Mouse (Mus musculus): ENCODE measurements at regions not wholly inside any gene's neighbourhood (a gene's known extent, or its start where the extent isn't known, plus 50 kb on each side); places are given as distances from the start of the nearest gene placed in this dataset.

DNA sequence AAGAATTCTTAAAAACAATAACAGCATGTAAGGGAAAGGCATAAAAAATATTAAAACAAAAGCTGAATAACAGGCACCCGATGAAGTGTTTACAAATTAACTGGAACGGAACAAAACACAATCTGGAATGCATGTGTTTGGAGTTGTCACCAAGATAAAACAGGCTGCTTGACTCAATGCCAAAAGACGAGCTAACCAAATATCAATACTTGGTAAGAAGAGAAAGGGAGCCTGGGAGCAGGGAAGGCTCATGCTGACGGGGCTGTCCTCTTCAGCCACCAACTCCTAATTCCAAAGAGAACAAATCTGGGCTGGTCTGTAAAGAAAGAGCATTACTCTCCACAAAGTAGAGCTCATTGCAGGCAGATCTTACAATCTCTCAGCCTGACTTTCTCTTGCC is 545.4 kb upstream of the Zic4 start:
- peaks cover 9% of the 10 kb centered on the region for H3K9me3 ChIP-seq (replicated peaks)

DNA sequence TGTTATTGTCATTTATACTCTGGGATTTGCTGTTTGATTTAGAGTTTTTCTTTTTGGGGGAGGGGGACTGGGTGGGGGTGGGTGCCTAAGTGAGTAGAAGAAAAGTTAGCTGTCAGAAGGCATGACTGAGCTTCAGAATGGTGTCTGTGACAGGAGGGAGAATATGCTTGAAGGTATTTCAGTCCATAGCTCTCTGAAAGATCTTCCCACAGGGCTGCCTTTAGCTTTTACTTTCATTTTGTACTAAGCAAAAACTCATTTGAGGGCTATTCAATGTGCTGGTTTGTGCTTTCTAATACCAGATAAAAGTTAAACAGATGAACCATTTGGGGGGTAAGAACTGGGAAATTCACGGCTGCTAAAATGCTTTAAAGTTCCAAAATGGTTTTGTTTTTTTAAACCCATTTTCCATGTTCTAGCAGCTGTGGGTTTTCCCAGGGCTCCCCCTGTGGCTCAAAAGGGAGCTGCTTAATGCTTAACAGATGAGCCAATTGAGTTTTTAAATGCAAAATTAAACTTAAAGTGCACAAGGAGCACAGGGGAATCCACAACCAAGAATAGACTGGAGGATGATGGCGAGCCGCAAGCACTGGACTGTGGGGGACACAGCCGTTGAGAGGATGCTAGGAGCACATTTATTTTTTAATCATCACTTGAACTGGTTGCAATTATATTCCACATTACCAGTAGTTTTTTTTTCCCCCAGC is 538.5 kb upstream of the Zic4 start:
- Histone ChIP-seq H3K4me1 (ENCODE audit: insufficient read depth, low read depth, low read length) (no peaks in the 10 kb centered on the region), H3K27me3 (ENCODE audit: insufficient read depth, low read length) (no peaks in the 10 kb centered on the region), H3K9me3 (replicated peaks) (0 out of 2 replicates have a peak, but pooled peaks cover 2% of the 10 kb centered on the region), H3K4me3 (ENCODE audit: low read depth, low read length) (no peak overlapping the region), H3K36me3 (replicated peaks) (no peaks in the 10 kb centered on the region)
- no peak for TF ChIP-seq GATA2 (IDR thresholded peaks at IDR 0.05; ENCODE audit: borderline replicate concordance, low read depth, low read length)
- TF ChIP-seq POLR2AphosphoS5 (IDR thresholded peaks at IDR 0.05; ENCODE audit: insufficient replicate concordance, low read depth, low read length), result no peak
- TF ChIP-seq TAL1 (conservative IDR thresholded peaks at IDR 0.05; ENCODE audit: low read depth, low read length), result no peak
- TF ChIP-seq GATA1 (IDR thresholded peaks at IDR 0.05; ENCODE audit: borderline replicate concordance, low read length), result no peak
- TF ChIP-seq CTCF (IDR thresholded peaks at IDR 0.05; ENCODE audit: low read depth, low read length), result no peak
- ATAC-seq (ENCODE audit: extremely low read depth, insufficient number of reproducible peaks, low FRiP score, poor library complexity, severe bottlenecking) (no peak), DNase-seq (ENCODE audit: low spot score) (no peak)

More for the DNA sequence above, 545.4 kb upstream of the Zic4 start:
- no peak overlapping the region for H3K4me3 ChIP-seq (ENCODE audit: low read depth, low read length)
- H3K4me1 ChIP-seq (ENCODE audit: insufficient read depth, low read depth, low read length), result no peaks in the 10 kb centered on the region
- TF ChIP-seq CTCF (IDR thresholded peaks at IDR 0.05; ENCODE audit: low read depth, low read length), result no peak
- no peak for TF ChIP-seq GATA2 (IDR thresholded peaks at IDR 0.05; ENCODE audit: borderline replicate concordance, low read depth, low read length)
- TF ChIP-seq TAL1 (conservative IDR thresholded peaks at IDR 0.05; ENCODE audit: low read depth, low read length), result no peak
- no peak for TF ChIP-seq POLR2AphosphoS5 (IDR thresholded peaks at IDR 0.05; ENCODE audit: insufficient replicate concordance, low read depth, low read length)
- no peak for TF ChIP-seq GATA1 (IDR thresholded peaks at IDR 0.05; ENCODE audit: borderline replicate concordance, low read length)
- H3K36me3 ChIP-seq (replicated peaks), result no peaks in the 10 kb centered on the region
- H3K27me3 ChIP-seq (ENCODE audit: insufficient read depth, low read length), result no peaks in the 10 kb centered on the region
- ATAC-seq (ENCODE audit: extremely low read depth, insufficient number of reproducible peaks, low FRiP score, poor library complexity, severe bottlenecking) (no peak), DNase-seq (ENCODE audit: low spot score) (no peak)

DNA sequence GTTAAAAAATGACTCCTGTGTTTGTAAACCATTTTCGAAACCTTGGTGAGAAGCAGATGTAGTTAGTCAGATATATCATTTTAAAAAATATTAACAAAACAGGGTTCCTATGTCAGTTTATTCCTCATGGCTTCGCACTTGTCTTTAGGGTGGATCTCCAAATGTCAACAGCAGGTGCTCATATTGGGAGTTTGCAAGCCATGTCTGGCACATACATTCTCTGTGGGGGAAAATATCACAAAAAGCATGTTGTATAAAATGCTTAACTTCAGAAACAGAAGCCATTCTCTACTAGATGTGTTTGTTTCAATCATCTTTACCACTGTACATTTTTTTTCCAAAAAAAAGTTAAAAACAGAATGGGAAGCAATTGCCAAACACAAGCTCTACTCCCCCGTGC is 534.7 kb upstream of the Zic4 start:
- Histone ChIP-seq H3K27me3 (ENCODE audit: insufficient read depth, low read length) (no peaks in the 10 kb centered on the region), H3K4me3 (ENCODE audit: low read depth, low read length) (no peak overlapping the region), H3K9me3 (replicated peaks) (no peaks in the 10 kb centered on the region), H3K4me1 (ENCODE audit: insufficient read depth, low read depth, low read length) (no peaks in the 10 kb centered on the region), H3K36me3 (replicated peaks) (no peaks in the 10 kb centered on the region)
- no peak for DNase-seq (ENCODE audit: low spot score)
- ATAC-seq (ENCODE audit: extremely low read depth, insufficient number of reproducible peaks, low FRiP score, poor library complexity, severe bottlenecking), result no peak
- TF ChIP-seq TAL1 (conservative IDR thresholded peaks at IDR 0.05; ENCODE audit: low read depth, low read length) (no peak), GATA1 (IDR thresholded peaks at IDR 0.05; ENCODE audit: borderline replicate concordance, low read length) (no peak), POLR2AphosphoS5 (IDR thresholded peaks at IDR 0.05; ENCODE audit: insufficient replicate concordance, low read depth, low read length) (no peak), GATA2 (IDR thresholded peaks at IDR 0.05; ENCODE audit: borderline replicate concordance, low read depth, low read length) (no peak), CTCF (IDR thresholded peaks at IDR 0.05; ENCODE audit: low read depth, low read length) (no peak)

DNA sequence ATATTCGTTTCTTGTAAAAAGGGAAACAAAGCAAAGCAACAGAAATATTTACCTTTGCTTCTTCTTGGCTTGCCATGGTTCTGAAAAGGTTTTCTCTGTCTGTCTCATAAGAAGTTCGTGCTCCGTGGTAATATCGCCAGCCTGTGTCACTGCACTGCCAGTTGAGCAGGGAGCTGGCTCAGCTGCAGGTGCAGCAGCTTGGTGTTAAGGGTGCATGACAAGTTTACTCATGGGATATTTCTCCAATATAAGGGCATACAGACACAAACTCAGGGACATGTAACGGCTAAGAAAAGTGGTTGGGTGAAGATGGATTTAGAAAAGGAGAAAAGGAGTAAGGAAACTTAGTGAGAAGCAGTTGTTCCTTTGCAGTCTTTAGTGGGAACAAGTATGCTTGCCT is 533.5 kb upstream of the Zic4 start:
- Histone ChIP-seq H3K4me1 (ENCODE audit: insufficient read depth, low read depth, low read length) (no peaks in the 10 kb centered on the region), H3K4me3 (ENCODE audit: low read depth, low read length) (no peak overlapping the region), H3K9me3 (replicated peaks) (no peaks in the 10 kb centered on the region), H3K36me3 (replicated peaks) (no peaks in the 10 kb centered on the region), H3K27me3 (ENCODE audit: insufficient read depth, low read length) (no peaks in the 10 kb centered on the region)
- ATAC-seq (ENCODE audit: extremely low read depth, insufficient number of reproducible peaks, low FRiP score, poor library complexity, severe bottlenecking), result no peak
- DNase-seq (ENCODE audit: low spot score), result no peak
- TF ChIP-seq CTCF (IDR thresholded peaks at IDR 0.05; ENCODE audit: low read depth, low read length) (no peak), GATA2 (IDR thresholded peaks at IDR 0.05; ENCODE audit: borderline replicate concordance, low read depth, low read length) (no peak), POLR2AphosphoS5 (IDR thresholded peaks at IDR 0.05; ENCODE audit: insufficient replicate concordance, low read depth, low read length) (no peak), TAL1 (conservative IDR thresholded peaks at IDR 0.05; ENCODE audit: low read depth, low read length) (no peak), GATA1 (IDR thresholded peaks at IDR 0.05; ENCODE audit: borderline replicate concordance, low read length) (no peak)

DNA sequence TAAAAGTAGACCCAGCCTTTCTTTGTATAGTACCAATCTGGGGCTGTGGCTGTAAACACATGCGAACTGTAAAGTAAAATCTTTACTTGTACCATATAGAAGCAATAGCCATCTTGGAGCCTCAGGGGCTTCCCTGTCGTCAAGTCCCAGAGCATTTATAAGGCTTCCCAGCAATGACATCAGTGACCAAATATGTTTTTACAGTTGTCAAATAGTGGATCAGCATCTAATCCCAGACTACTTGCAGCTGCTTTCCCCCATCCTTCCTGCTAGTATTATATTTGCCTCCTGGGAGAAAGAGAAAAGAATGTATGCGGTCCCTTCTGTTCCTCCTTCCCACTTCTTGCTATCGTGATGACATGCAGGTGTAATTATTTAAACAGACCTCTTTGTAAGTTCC is 531.5 kb upstream of the Zic4 start:
- ATAC-seq (ENCODE audit: extremely low read depth, insufficient number of reproducible peaks, low FRiP score, poor library complexity, severe bottlenecking) (no peak), DNase-seq (ENCODE audit: low spot score) (no peak)
- no peak for TF ChIP-seq GATA1 (IDR thresholded peaks at IDR 0.05; ENCODE audit: borderline replicate concordance, low read length)
- TF ChIP-seq TAL1 (conservative IDR thresholded peaks at IDR 0.05; ENCODE audit: low read depth, low read length), result no peak
- TF ChIP-seq GATA2 (IDR thresholded peaks at IDR 0.05; ENCODE audit: borderline replicate concordance, low read depth, low read length), result no peak
- no peak for TF ChIP-seq CTCF (IDR thresholded peaks at IDR 0.05; ENCODE audit: low read depth, low read length)
- TF ChIP-seq POLR2AphosphoS5 (IDR thresholded peaks at IDR 0.05; ENCODE audit: insufficient replicate concordance, low read depth, low read length), result no peak
- Histone ChIP-seq H3K4me3 (ENCODE audit: low read depth, low read length) (no peak overlapping the region), H3K27me3 (ENCODE audit: insufficient read depth, low read length) (no peaks in the 10 kb centered on the region), H3K4me1 (ENCODE audit: insufficient read depth, low read depth, low read length) (no peaks in the 10 kb centered on the region), H3K9me3 (replicated peaks) (no peaks in the 10 kb centered on the region), H3K36me3 (replicated peaks) (no peaks in the 10 kb centered on the region)

DNA sequence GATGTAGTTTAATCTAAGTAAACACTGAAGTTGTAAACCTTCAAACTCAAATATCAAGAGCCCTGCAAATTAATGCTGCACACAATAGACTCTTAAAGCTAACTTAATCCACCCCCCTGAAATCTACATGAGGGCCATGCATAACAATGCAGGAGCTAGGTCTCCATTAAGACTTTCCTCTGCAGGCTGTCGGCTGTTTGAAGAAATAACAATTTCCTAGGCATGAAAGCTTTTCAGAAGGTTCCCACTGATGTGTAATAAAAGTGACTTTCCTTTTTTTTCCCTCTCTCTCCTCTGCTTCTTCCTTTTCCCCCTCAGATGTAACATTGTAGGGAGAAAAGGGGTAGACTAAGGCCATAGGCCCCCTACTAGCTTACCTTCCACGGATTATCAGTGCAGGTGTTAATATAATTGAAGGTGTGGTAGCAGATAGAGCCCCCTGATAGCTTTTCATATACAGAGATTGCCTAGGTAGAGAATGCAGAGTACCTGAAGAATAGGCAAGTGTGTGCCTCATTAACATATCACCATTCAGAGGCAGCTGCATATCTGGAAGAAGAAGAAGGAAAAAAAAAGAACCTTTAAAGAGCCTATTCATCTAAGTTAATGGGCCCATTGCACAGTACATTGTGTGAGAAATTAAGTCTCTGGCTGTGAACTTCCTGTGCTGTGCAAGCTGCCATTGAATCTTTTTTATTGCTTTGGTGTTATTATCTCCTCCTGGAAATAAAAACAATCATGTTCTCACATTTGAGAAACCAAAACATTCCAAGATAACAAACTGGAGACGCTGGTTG is 528.3 kb upstream of the Zic4 start:
- H3K27me3 ChIP-seq (ENCODE audit: insufficient read depth, low read length), result no peaks in the 10 kb centered on the region
- DNase-seq (ENCODE audit: low spot score) (no peak), ATAC-seq (ENCODE audit: extremely low read depth, insufficient number of reproducible peaks, low FRiP score, poor library complexity, severe bottlenecking) (no peak)
- no peaks in the 10 kb centered on the region for H3K9me3 ChIP-seq (replicated peaks)
- no peak overlapping the region for H3K4me3 ChIP-seq (ENCODE audit: low read depth, low read length)
- no peaks in the 10 kb centered on the region for H3K4me1 ChIP-seq (ENCODE audit: insufficient read depth, low read depth, low read length)
- H3K36me3 ChIP-seq (replicated peaks), result no peaks in the 10 kb centered on the region
- TF ChIP-seq POLR2AphosphoS5 (IDR thresholded peaks at IDR 0.05; ENCODE audit: insufficient replicate concordance, low read depth, low read length), result no peak
- TF ChIP-seq GATA2 (IDR thresholded peaks at IDR 0.05; ENCODE audit: borderline replicate concordance, low read depth, low read length), result no peak
- no peak for TF ChIP-seq GATA1 (IDR thresholded peaks at IDR 0.05; ENCODE audit: borderline replicate concordance, low read length)
- no peak for TF ChIP-seq CTCF (IDR thresholded peaks at IDR 0.05; ENCODE audit: low read depth, low read length)
- TF ChIP-seq TAL1 (conservative IDR thresholded peaks at IDR 0.05; ENCODE audit: low read depth, low read length), result no peak
